Mouse (Mus musculus): ENCODE measurements at regions not wholly inside any gene's neighbourhood (a gene's known extent, or its start where the extent isn't known, plus 50 kb on each side); places are given as distances from the start of the nearest gene placed in this dataset.
A peak's percentile ranks its signal among the peaks of the same experiment; 100 is the strongest.
"Not testable (repeated sequence)": the region's sequence is repeated elsewhere in the genome, so short reads cannot be mapped to it uniquely, and the experiment has no call there.

GRCm38 (mm10) chr13:85988633-85989032 lies 58.1 kb downstream of the Cox7c start:
- DNase-seq, result no peak

GRCm38 (mm10) chr13:85982089-85982488 lies 64.6 kb downstream of the Cox7c start:
- DNase-seq, result no peak

GRCm38 (mm10) chr13:85964005-85964404 lies 82.7 kb downstream of the Cox7c start:
- DNase-seq, result not testable (repeated sequence)

GRCm38 (mm10) chr13:85955284-85955683 lies 91.4 kb downstream of the Cox7c start:
- DNase-seq, result no peak

- DNase-seq, result no peak
Observed at GRCm38 (mm10) chr13:85952896-85953295, 93.8 kb downstream of the Cox7c start.

GRCm38 (mm10) chr13:85926825-85927737 lies 119.6 kb downstream of the Cox7c start:
- DNase-seq, result no peak

GRCm38 (mm10) chr13:85926323-85926722 lies 120.4 kb downstream of the Cox7c start:
- DNase-seq, result no peak

- DNase-seq, result no peak
Observed at GRCm38 (mm10) chr13:85922696-85923095, 124.0 kb downstream of the Cox7c start.

GRCm38 (mm10) chr13:85901796-85902195 lies 144.9 kb downstream of the Cox7c start:
- peak; percentile 36 for DNase-seq

- DNase-seq, result peak; percentile 52
Observed at GRCm38 (mm10) chr13:85897656-85898055, 149.0 kb downstream of the Cox7c start.

- no peak for DNase-seq
Observed at GRCm38 (mm10) chr13:85895141-85895540, 151.6 kb downstream of the Cox7c start.

GRCm38 (mm10) chr13:85889846-85890245 lies 156.9 kb downstream of the Cox7c start:
- DNase-seq, result not testable (repeated sequence)

GRCm38 (mm10) chr13:85882817-85883216 lies 163.9 kb downstream of the Cox7c start:
- no peak for DNase-seq

GRCm38 (mm10) chr13:85863745-85864144 lies 183.0 kb downstream of the Cox7c start:
- no peak for DNase-seq

- DNase-seq, result peak; percentile 7
Observed at GRCm38 (mm10) chr13:85848276-85848675, 198.4 kb downstream of the Cox7c start.

- DNase-seq, result no peak
Observed at GRCm38 (mm10) chr13:85829894-85830293, 216.8 kb downstream of the Cox7c start.
